Comparison of ENCODE assay signal across 9 mouse cellular contexts in genomic region chr1:20477561-20478265, GRCm38 (mm10).
DNase-seq lines count a peak whose midpoint lies in the region; ATAC-seq and TF ChIP-seq lines count a peak whose summit lies in the region.
"Had no signal": no experiment of that assay in that cellular context is flagged by ENCODE, and none has a peak within 500 bp of the region (broad histone marks: within the 10 kb centered on the region; RNA-seq: fewer than 3 reads in every experiment).

No protein-coding gene starts in this region.

- no peaks in the 10 kb centered on the region for H3K4me1 ChIP-seq in forebrain, embryonic 14.5 days (ENCODE audit: control insufficient read depth, insufficient read depth, low read length)
- H3K4me1 ChIP-seq in midbrain, embryonic 16.5 days (ENCODE audit: control insufficient read depth, insufficient read depth, low read length), result peaks cover 11% of the 10 kb centered on the region; the same call in 1 of the 2 replicates

- 0 out of 2 replicates have a peak overlapping the region, but pooled peaks have one; percentile 11 for H3K27ac ChIP-seq in layer of hippocampus, adult 2 months
- H3K27ac ChIP-seq in forebrain, embryonic 14.5 days (ENCODE audit: low read depth, low read length), result peak overlapping the region; percentile 27; the same call in 1 of the 2 replicates
- peak overlapping the region; percentile 83 for H3K27ac ChIP-seq in midbrain, embryonic 16.5 days (ENCODE audit: low read length)

- no peak for DNase-seq in layer of hippocampus, adult 2 months (ENCODE audit: low spot score in 2 of 2)
- DNase-seq in layer of hippocampus, adult 11-12 months (ENCODE audit: low spot score), result no peak
- DNase-seq in cerebellum, adult 18-20 months, result peak; percentile 14 to 22
- peak; percentile 49 for DNase-seq in forebrain, embryonic 14.5 days (ENCODE audit: low spot score)
- DNase-seq in kidney, postnatal 14 days, result peak; percentile 78
- no peak for DNase-seq in spleen, postnatal 10 days (ENCODE audit: low spot score in 2 of 2)

- no peak for TF ChIP-seq CTCF in layer of hippocampus, adult 2 months (conservative IDR thresholded peaks at IDR 0.05)

- H3K27me3 ChIP-seq in forebrain, embryonic 14.5 days (replicated peaks; ENCODE audit: control insufficient read depth, insufficient read depth, low read length), result no peaks in the 10 kb centered on the region
- no peaks in the 10 kb centered on the region for H3K27me3 ChIP-seq in midbrain, embryonic 16.5 days (ENCODE audit: control insufficient read depth, insufficient read depth, low read depth, low read length)
- H3K27me3 ChIP-seq: Patski had no signal

- peak overlapping the region; percentile 68 for H3K9ac ChIP-seq in forebrain, embryonic 14.5 days (ENCODE audit: low read length)
- H3K9ac ChIP-seq in midbrain, embryonic 16.5 days (ENCODE audit: low read depth, low read length), result peak overlapping the region; percentile 60

- H3K9me3 ChIP-seq in forebrain, embryonic 14.5 days (replicated peaks; ENCODE audit: control insufficient read depth, low read length), result no peaks in the 10 kb centered on the region
- H3K9me3 ChIP-seq in midbrain, embryonic 16.5 days (replicated peaks; ENCODE audit: control insufficient read depth, low read length, poor library complexity, severe bottlenecking), result no peaks in the 10 kb centered on the region

- ATAC-seq in forebrain, embryonic 14.5 days, result peak; percentile 86
- ATAC-seq in midbrain, embryonic 16.5 days, result peak; percentile 93
- no peak for ATAC-seq in megakaryocyte-erythroid progenitor cell, adult 5-6 weeks (replicated peaks; ENCODE audit: low FRiP score, low TSS enrichment, poor library complexity, severe bottlenecking)
- ATAC-seq: Patski had no signal

- peak overlapping the region; percentile 48 for H3K4me3 ChIP-seq in layer of hippocampus, adult 2 months
- H3K4me3 ChIP-seq in forebrain, embryonic 14.5 days (ENCODE audit: low read depth, low read length), result peak overlapping the region; percentile 41
- H3K4me3 ChIP-seq in midbrain, embryonic 16.5 days (ENCODE audit: low read depth, low read length), result peak overlapping the region; percentile 38

- H3K4me2 ChIP-seq in forebrain, embryonic 14.5 days (ENCODE audit: low read length), result peak overlapping the region; percentile 73
- H3K4me2 ChIP-seq in midbrain, embryonic 16.5 days (ENCODE audit: low read length), result peak overlapping the region; percentile 59

- H3K36me3 ChIP-seq in forebrain, embryonic 14.5 days (ENCODE audit: control insufficient read depth, insufficient read depth, low read length), result no peaks in the 10 kb centered on the region
- H3K36me3 ChIP-seq in midbrain, embryonic 16.5 days (ENCODE audit: control insufficient read depth, insufficient read depth, low read length), result no peaks in the 10 kb centered on the region

- WGBS in forebrain, embryonic 14.5 days, result 2% methylated on average over 25 of the region's 25 CpGs
- WGBS in midbrain, embryonic 16.5 days, result 2% methylated on average over 25 of the region's 25 CpGs

Comparison
In these comparisons a context has a peak if more than half of its experiments do, and no peak if none do; other contexts are left out.
1. DNase-seq: peak in cerebellum, adult 18-20 months (2 of 2), forebrain, embryonic 14.5 days (single experiment) and kidney, postnatal 14 days (single experiment); none in layer of hippocampus, adult 2 months (0 of 2), layer of hippocampus, adult 11-12 months (single experiment) and spleen, postnatal 10 days (0 of 2).
2. H3K27ac ChIP-seq: peak in every context shown above with its lines; median percentile 83 in midbrain, embryonic 16.5 days; 27 in forebrain, embryonic 14.5 days; 11 in layer of hippocampus, adult 2 months.
3. Peak in every context shown above with its lines, with median percentiles within 50 percentile points of each other: H3K4me3 ChIP-seq.